Mouse (Mus musculus): ENCODE measurements around the gene Glod4.

- no peak for TF ChIP-seq CTCF (IDR thresholded peaks at IDR 0.05; ENCODE audit: low read depth)
- no peak for TF ChIP-seq EP300 (IDR thresholded peaks at IDR 0.05; ENCODE audit: low read depth)
Observed at GRCm38 (mm10) chr11:76225051-76225450, 18.5 kb downstream of the Glod4 start.

Data from liver, embryonic 14.5 days (tissue).